Mouse (Mus musculus): Measurements from ENCODE around the gene Atg9a.

DNA sequence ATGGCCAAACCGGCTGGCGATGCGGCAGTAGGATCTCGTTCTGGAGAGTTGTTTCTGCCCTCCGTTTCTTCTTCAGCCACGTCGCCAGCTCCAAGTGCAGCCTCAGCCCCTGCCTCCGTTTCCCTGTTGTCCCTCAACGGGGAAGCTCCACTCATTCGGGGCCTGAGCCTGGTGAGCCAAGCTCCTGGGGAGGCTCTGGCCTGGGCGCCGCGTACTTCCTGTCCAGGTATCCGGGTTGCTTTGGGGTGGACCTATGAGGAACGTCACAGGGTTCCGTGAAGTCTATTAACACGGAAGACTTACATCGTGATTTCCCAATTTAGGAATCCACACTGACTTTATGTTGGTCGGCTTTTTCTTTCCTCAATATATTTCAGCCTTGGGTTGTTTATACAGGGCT, 456 bp upstream of the Atg9a start:
- TF ChIP-seq POLR2A (IDR thresholded peaks at IDR 0.05; ENCODE audit: borderline replicate concordance, insufficient read depth, low read length) (no peak), CTCF (IDR thresholded peaks at IDR 0.05; ENCODE audit: borderline replicate concordance, insufficient read depth, low read depth, low read length) (no peak)

Measured in cerebellum, adult 2 months (tissue).